Mouse (Mus musculus) layer of hippocampus, adult 9-10 months (tissue): ENCODE measurements at regions not wholly inside any gene's neighbourhood (a gene's known extent, or its start where the extent isn't known, plus 50 kb on each side); places are given as distances from the start of the nearest gene placed in this dataset.

Experiments
- DNase-seq: peaks from one replicate; pipeline ENCODE4 v3.0.0; 2022; ENCODE audit warnings: low spot score

GRCm38 (mm10) chr3:78782766-78783165 lies 503.6 kb downstream of the Rapgef2 start:
- no peak for DNase-seq

- DNase-seq = no peak
Measured at GRCm38 (mm10) chr3:78755686-78756476, 530.4 kb downstream of the Rapgef2 start.

GRCm38 (mm10) chr3:78736111-78736510 lies 550.2 kb downstream of the Rapgef2 start:
- DNase-seq = no peak

- peak; percentile 8 for DNase-seq
Measured at GRCm38 (mm10) chr3:78716691-78717090, 569.6 kb downstream of the Rapgef2 start.

GRCm38 (mm10) chr3:78707687-78708086 lies 578.6 kb downstream of the Rapgef2 start:
- DNase-seq = no peak

GRCm38 (mm10) chr3:78698936-78699335 lies 587.4 kb downstream of the Rapgef2 start:
- no peak for DNase-seq

- no peak for DNase-seq
Measured at GRCm38 (mm10) chr3:78691499-78691898, 594.8 kb downstream of the Rapgef2 start.

- no peak for DNase-seq
Measured at GRCm38 (mm10) chr3:78677656-78678055, 608.7 kb downstream of the Rapgef2 start.

GRCm38 (mm10) chr3:78676806-78677205 lies 609.5 kb downstream of the Rapgef2 start:
- DNase-seq = no peak

- no peak for DNase-seq
Measured at GRCm38 (mm10) chr3:78674529-78675187, 611.7 kb downstream of the Rapgef2 start.

- DNase-seq = no peak
Measured at GRCm38 (mm10) chr3:78668050-78668449, 618.3 kb downstream of the Rapgef2 start.

GRCm38 (mm10) chr3:78667374-78668023 lies 618.8 kb downstream of the Rapgef2 start:
- no peak for DNase-seq

GRCm38 (mm10) chr3:78648115-78648514 lies 638.2 kb downstream of the Rapgef2 start:
- no peak for DNase-seq

GRCm38 (mm10) chr3:78635386-78635785 lies 650.9 kb downstream of the Rapgef2 start:
- DNase-seq = no peak

GRCm38 (mm10) chr3:78618900-78619299 lies 667.4 kb downstream of the Rapgef2 start:
- no peak for DNase-seq

- no peak for DNase-seq
Measured at GRCm38 (mm10) chr3:78594718-78595236, 691.5 kb downstream of the Rapgef2 start.

GRCm38 (mm10) chr3:78594305-78594704 lies 692.0 kb downstream of the Rapgef2 start:
- DNase-seq = no peak

- no peak for DNase-seq
Measured at GRCm38 (mm10) chr3:78586639-78587038, 699.7 kb downstream of the Rapgef2 start.

- DNase-seq = peak; percentile 33
Measured at GRCm38 (mm10) chr3:78581868-78582267, 704.4 kb downstream of the Rapgef2 start.

- no peak for DNase-seq
Measured at GRCm38 (mm10) chr3:78581100-78581499, 705.2 kb downstream of the Rapgef2 start.

- DNase-seq = no peak
Measured at GRCm38 (mm10) chr3:78575667-78576464, 710.5 kb downstream of the Rapgef2 start.

- no peak for DNase-seq
Measured at GRCm38 (mm10) chr3:78574807-78575206, 711.5 kb downstream of the Rapgef2 start.
